In the genomic region with DNA sequence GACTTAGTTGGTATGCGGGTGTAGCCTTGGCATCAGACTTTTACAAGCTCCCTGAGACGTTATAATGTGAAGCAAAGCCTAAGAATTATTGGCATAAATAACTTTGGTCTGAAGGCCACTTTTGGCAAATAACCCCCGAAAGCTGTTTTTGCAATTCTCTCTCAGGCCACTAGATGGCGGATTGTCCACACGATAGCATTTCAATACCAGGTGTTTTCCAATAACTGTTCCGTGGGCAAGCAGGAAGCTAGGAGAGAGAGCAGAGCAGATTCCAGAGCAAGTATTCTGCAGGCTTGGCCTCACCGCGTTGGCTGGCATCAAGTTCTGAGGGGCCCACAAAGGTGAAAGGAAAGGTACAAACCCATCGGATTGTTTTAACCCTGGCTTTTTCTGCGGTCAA, we compare ENCODE assay signal across 8 mouse cellular contexts. TPM values are rescaled to one million over a fixed set of nuclear protein-coding genes. Genes with fewer than 3 reads are reported as not detected.
DNase-seq lines count a peak whose midpoint lies in the region; ATAC-seq and TF ChIP-seq lines count a peak whose summit lies in the region.

No protein-coding gene starts in this region.

- no peak overlapping the region for H3K4me3 ChIP-seq in forebrain, postnatal 0 days (ENCODE audit: low read depth, low read length)
- no peak overlapping the region for H3K4me3 ChIP-seq in hindbrain, embryonic 12.5 days

- H3K4me2 ChIP-seq in forebrain, postnatal 0 days (ENCODE audit: low read depth), result no peak overlapping the region
- no peak overlapping the region for H3K4me2 ChIP-seq in hindbrain, embryonic 12.5 days (replicated peaks)

- no peak overlapping the region for H3K9ac ChIP-seq in forebrain, postnatal 0 days
- H3K9ac ChIP-seq in hindbrain, embryonic 12.5 days, result no peak overlapping the region

- peak; percentile 96 for TF ChIP-seq CTCF in forebrain, postnatal 0 days (IDR thresholded peaks at IDR 0.05; ENCODE audit: low read depth)

- DNase-seq in NIH3T3 (ENCODE audit: low read depth), result peak; percentile 91
- DNase-seq in cerebellum, adult 11 months, result peak; percentile 51
- DNase-seq in forebrain, postnatal 0 days, result peak; percentile 88
- DNase-seq in layer of hippocampus, postnatal 10 days (ENCODE audit: low spot score in 2 of 2), result peak; percentile 77 to 79
- peak; percentile 67 for DNase-seq in lung, postnatal 25 days (ENCODE audit: low spot score)
- peak; percentile 60 to 75 for DNase-seq in right cerebral cortex, postnatal 10 days (ENCODE audit: low spot score in 2 of 2)

- ATAC-seq in forebrain, postnatal 0 days, result peak; percentile 76
- 0 out of 2 replicates have a peak, but pooled peaks have one; percentile 63 for ATAC-seq in hindbrain, embryonic 12.5 days (ENCODE audit: low FRiP score)
- ATAC-seq in erythroid progenitor cell, adult 5-6 weeks (replicated peaks; ENCODE audit: low FRiP score, poor library complexity, severe bottlenecking), result no peak

- H3K4me1 ChIP-seq in forebrain, postnatal 0 days (ENCODE audit: insufficient read depth), result no peaks in the 10 kb centered on the region
- H3K4me1 ChIP-seq in hindbrain, embryonic 12.5 days, result no peaks in the 10 kb centered on the region; the same call in 1 of the 2 replicates

- H3K36me3 ChIP-seq in forebrain, postnatal 0 days (ENCODE audit: insufficient read depth), result no peaks in the 10 kb centered on the region
- H3K36me3 ChIP-seq in hindbrain, embryonic 12.5 days, result no peaks in the 10 kb centered on the region

- H3K27ac ChIP-seq in forebrain, postnatal 0 days (ENCODE audit: low read depth, low read length), result no peak overlapping the region
- no peak overlapping the region for H3K27ac ChIP-seq in hindbrain, embryonic 12.5 days

- 11% methylated on average over 10 of the region's 10 CpGs for WGBS in forebrain, postnatal 0 days
- WGBS in hindbrain, embryonic 12.5 days, result 16% methylated on average over 10 of the region's 10 CpGs

- no peaks in the 10 kb centered on the region for H3K27me3 ChIP-seq in forebrain, postnatal 0 days (ENCODE audit: insufficient read depth, low read length)
- H3K27me3 ChIP-seq in hindbrain, embryonic 12.5 days, result no peaks in the 10 kb centered on the region

- H3K9me3 ChIP-seq in forebrain, postnatal 0 days (ENCODE audit: low read length), result no peaks in the 10 kb centered on the region
- no peaks in the 10 kb centered on the region for H3K9me3 ChIP-seq in hindbrain, embryonic 12.5 days (replicated peaks)

RNA-seq across cellular contexts. Expression of gene Synm, which starts 29.2 kb away (rescaled TPM):
- total RNA-seq in forebrain, postnatal 0 days (2014; rRNA removed), result 10.7 and 10.9 TPM in 2 replicates
- polyA plus RNA-seq in forebrain, postnatal 0 days (2015; fragmentation: Nextera tagmentation; extraction: Ambion mirVana), result 3.8 and 7.0 TPM in 2 replicates
- polyA plus RNA-seq in hindbrain, embryonic 12.5 days (2016; fragmentation: Nextera tagmentation; extraction: Ambion mirVana), result 5.9 and 6.8 TPM in 2 replicates
- 10 to 100 TPM; 26.8 to 29.4 TPM for total RNA-seq in layer of hippocampus, postnatal 10 days (2021)
- total RNA-seq in erythroid progenitor cell, adult 5-6 weeks (2015; ENCODE audit: low replicate concordance), result 0.42 TPM in 1 of 2 replicates, not detected in the other
- not detected in 2 replicates for total RNA-seq in erythroid progenitor cell, adult 5-6 weeks (2017; ENCODE audit: low replicate concordance)
